8 mouse cellular contexts compared by ENCODE assay signal in the genomic region with DNA sequence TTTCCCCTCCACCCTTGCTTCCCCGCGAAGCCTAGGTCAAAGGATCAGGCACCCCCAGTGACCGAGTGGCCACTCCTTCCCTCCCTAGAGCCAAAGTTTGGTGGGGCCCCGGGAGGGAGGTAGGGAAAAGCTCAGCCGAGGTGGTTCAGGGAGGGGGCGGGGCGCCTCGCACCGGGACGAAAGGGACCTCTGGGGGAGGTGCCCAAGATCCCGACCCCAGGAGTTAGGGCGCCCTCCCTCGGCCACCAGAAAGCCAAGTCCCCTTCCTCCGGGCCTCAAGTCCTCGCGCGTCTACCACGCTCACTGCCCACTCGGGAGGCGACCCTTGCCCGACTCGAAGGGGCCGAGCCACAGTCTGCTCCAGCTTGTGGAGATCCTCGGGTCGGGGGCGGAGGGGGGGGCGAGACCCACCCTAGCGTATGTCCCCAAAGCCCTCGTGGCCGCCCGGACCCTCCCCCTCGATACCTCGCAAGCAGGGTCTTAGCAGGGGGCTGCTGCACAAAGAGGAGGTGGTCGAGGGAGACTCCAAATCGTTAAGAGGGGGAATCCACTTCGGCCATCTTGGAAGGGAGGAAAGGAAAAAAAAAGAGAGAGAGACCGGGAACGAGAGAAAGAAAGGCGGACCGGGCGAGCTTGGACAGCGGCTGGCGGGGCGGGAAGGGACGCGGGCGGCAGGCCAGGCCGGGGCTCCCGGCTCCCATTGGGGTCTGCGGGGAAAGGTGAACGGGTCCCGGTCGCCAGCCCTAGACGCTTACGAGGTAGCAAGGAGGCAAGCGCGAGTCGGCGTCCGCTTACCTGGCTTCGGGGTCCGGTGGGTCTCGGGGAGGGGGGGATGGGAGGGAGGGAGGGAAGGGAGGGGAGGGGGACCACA. TPM values are rescaled to one million over a fixed set of nuclear protein-coding genes. Genes with fewer than 3 reads are reported as not detected.
DNase-seq lines count a peak whose midpoint lies in the region; ATAC-seq and TF ChIP-seq lines count a peak whose summit lies in the region.

No protein-coding gene starts in this region.

- 0 out of 2 replicates have a peak, but pooled peaks have one; percentile 7 for TF ChIP-seq CTCF in lung, adult 2 months (IDR thresholded peaks at IDR 0.05; ENCODE audit: insufficient read depth, low read length)

- peak overlapping the region; percentile 68 for H3K4me3 ChIP-seq in lung, adult 2 months (replicated peaks; ENCODE audit: extremely low read depth, low read depth, low read length)

- DNase-seq in 416B (ENCODE audit: low read depth) (peak; percentile 84), NIH3T3 (ENCODE audit: low read depth) (peak; percentile 86)
- peak; percentile 55 to 78 for DNase-seq in cerebellum, postnatal 4 days (ENCODE audit: low spot score in 2 of 2)
- peak; percentile 70 to 75 for DNase-seq in heart, adult 18-20 months
- DNase-seq in kidney, adult 18-20 months, result peak; percentile 75
- DNase-seq in lung, adult 2 months, result peak; percentile 72
- DNase-seq in ovary, postnatal 36 days (ENCODE audit: low spot score), result peak; percentile 85

- ATAC-seq in erythroid progenitor cell, adult 5-6 weeks (replicated peaks; ENCODE audit: low FRiP score, poor library complexity, severe bottlenecking), result no peak

- H3K4me1 ChIP-seq in lung, adult 2 months (ENCODE audit: control insufficient read depth, insufficient read depth, low read length), result peaks cover 13% of the 10 kb centered on the region

- 1% methylated on average over 57 of the region's 63 CpGs for WGBS in lung, adult 2 months

- TF ChIP-seq POLR2A in lung, adult 2 months (IDR thresholded peaks at IDR 0.05; ENCODE audit: borderline replicate concordance, extremely low read depth, low read depth, low read length), result no peak

RNA-seq across cellular contexts. Expression of gene Pcgf2, which starts 1.3 kb away (rescaled TPM):
- 1 to 10 TPM; 4.8 to 4.9 TPM for total RNA-seq in heart, adult 18-20 months (2021)
- polyA plus RNA-seq in lung, adult 2 months (2012; rRNA removed), result 65.9 and 81.9 TPM in 2 replicates
- 5.9 TPM in 1 of 2 replicates, not detected in the other for total RNA-seq in erythroid progenitor cell, adult 5-6 weeks (2015; ENCODE audit: low replicate concordance)
- 2.1 TPM in 1 of 2 replicates, not detected in the other for total RNA-seq in erythroid progenitor cell, adult 5-6 weeks (2017; ENCODE audit: low replicate concordance)

RNA-seq across cellular contexts. Expression of gene Psmb3, which starts 4.2 kb away (rescaled TPM):
- 100 to 1,000 TPM; 135 to 150 TPM for total RNA-seq in heart, adult 18-20 months (2021)
- polyA plus RNA-seq in lung, adult 2 months (2012; rRNA removed), result 214 and 264 TPM in 2 replicates
- 20.5 and 50.7 TPM in 2 replicates for total RNA-seq in erythroid progenitor cell, adult 5-6 weeks (2015; ENCODE audit: low replicate concordance)
- total RNA-seq in erythroid progenitor cell, adult 5-6 weeks (2017; ENCODE audit: low replicate concordance), result 7.9 and 45.8 TPM in 2 replicates

RNA-seq across cellular contexts. Expression of gene Cisd3, which starts 13.3 kb away (rescaled TPM):
- total RNA-seq in heart, adult 18-20 months (2021), result 100 to 1,000 TPM; 134 to 145 TPM
- polyA plus RNA-seq in lung, adult 2 months (2012; rRNA removed), result 26.4 and 34.0 TPM in 2 replicates
- 6.3 TPM in 1 of 2 replicates, not detected in the other for total RNA-seq in erythroid progenitor cell, adult 5-6 weeks (2015; ENCODE audit: low replicate concordance)
- total RNA-seq in erythroid progenitor cell, adult 5-6 weeks (2017; ENCODE audit: low replicate concordance), result not detected in 2 replicates

RNA-seq across cellular contexts. Expression of gene Mllt6, which starts 35.8 kb away (rescaled TPM):
- total RNA-seq in heart, adult 18-20 months (2021), result 10 to 100 TPM; 59.5 to 60.0 TPM
- polyA plus RNA-seq in lung, adult 2 months (2012; rRNA removed), result 65.9 and 79.6 TPM in 2 replicates
- total RNA-seq in erythroid progenitor cell, adult 5-6 weeks (2015; ENCODE audit: low replicate concordance), result 2.1 and 9.7 TPM in 2 replicates
- total RNA-seq in erythroid progenitor cell, adult 5-6 weeks (2017; ENCODE audit: low replicate concordance), result 1.3 and 3.9 TPM in 2 replicates

RNA-seq across cellular contexts. Expression of gene Pip4k2b, which starts 45.5 kb away (rescaled TPM):
- 10 to 100 TPM; 23.7 to 24.1 TPM for total RNA-seq in heart, adult 18-20 months (2021)
- polyA plus RNA-seq in lung, adult 2 months (2012; rRNA removed), result 11.9 and 14.6 TPM in 2 replicates
- total RNA-seq in erythroid progenitor cell, adult 5-6 weeks (2015; ENCODE audit: low replicate concordance), result 2.9 and 4.0 TPM in 2 replicates
- total RNA-seq in erythroid progenitor cell, adult 5-6 weeks (2017; ENCODE audit: low replicate concordance), result 2.1 and 12.6 TPM in 2 replicates

Comparison
In these comparisons a context has a peak if more than half of its experiments do, and no peak if none do; other contexts are left out.
1. RNA of gene Cisd3, which starts 13.3 kb away (total RNA-seq): 134 to 145 TPM in heart, adult 18-20 months; 6.3 TPM in erythroid progenitor cell, adult 5-6 weeks; every median in the first group is over 10 times any median in the second.
2. Peak in every context shown above with its lines, with median percentiles within 50 percentile points of each other: DNase-seq.